Mouse (Mus musculus) cerebellum, postnatal 4 days (tissue): ENCODE measurements around the gene Foxl1.

Source experiments
- DNase-seq, 2 experiments: peaks; one replicate each; pipeline ENCODE4 v3.0.0; 2022; ENCODE audit warnings: low spot score in 2 of 2, mixed read lengths in 1 of 2

Gene Foxl1

GRCm38 (mm10) chr8:121127756-121128375 is at the start of gene Foxl1:
Gene Foxl1 (plus strand): TSS chr8:121127940.
- no peak for DNase-seq

GRCm38 (mm10) chr8:121078721-121079120 is 49.0 kb upstream of the Foxl1 start:
- no peak for DNase-seq

- DNase-seq: no peak
Measured at GRCm38 (mm10) chr8:121079201-121079600, 48.5 kb upstream of the Foxl1 start.

GRCm38 (mm10) chr8:121079944-121080343 is 47.8 kb upstream of the Foxl1 start:
- DNase-seq: no peak

GRCm38 (mm10) chr8:121080361-121081090 is 47.2 kb upstream of the Foxl1 start:
- no peak for DNase-seq

GRCm38 (mm10) chr8:121081398-121081797 is 46.3 kb upstream of the Foxl1 start:
- DNase-seq: no peak

- DNase-seq: no peak
Measured at GRCm38 (mm10) chr8:121082218-121083092, 45.3 kb upstream of the Foxl1 start.

GRCm38 (mm10) chr8:121083093-121083935 is 44.4 kb upstream of the Foxl1 start:
- DNase-seq: no peak

- DNase-seq: no peak
Measured at GRCm38 (mm10) chr8:121083936-121084209, 43.9 kb upstream of the Foxl1 start.

GRCm38 (mm10) chr8:121084210-121084951 is 43.4 kb upstream of the Foxl1 start, which contains the start of gene Foxf1:
Gene Foxf1 (plus strand): TSS chr8:121084386.
- DNase-seq: no peak

- DNase-seq: no peak
Measured at GRCm38 (mm10) chr8:121085011-121085410, 42.7 kb upstream of the Foxl1 start.

GRCm38 (mm10) chr8:121085561-121085960 is 42.2 kb upstream of the Foxl1 start:
- DNase-seq: no peak

- DNase-seq: no peak
Measured at GRCm38 (mm10) chr8:121086004-121086900, 41.5 kb upstream of the Foxl1 start.

GRCm38 (mm10) chr8:121088281-121088680 is 39.5 kb upstream of the Foxl1 start:
- DNase-seq: no peak

GRCm38 (mm10) chr8:121088871-121089630 is 38.7 kb upstream of the Foxl1 start:
- no peak for DNase-seq

GRCm38 (mm10) chr8:121089631-121090380 is 37.9 kb upstream of the Foxl1 start:
- DNase-seq: no peak

GRCm38 (mm10) chr8:121090716-121091115 is 37.0 kb upstream of the Foxl1 start:
- DNase-seq: no peak

- DNase-seq: no peak
Measured at GRCm38 (mm10) chr8:121092141-121092540, 35.6 kb upstream of the Foxl1 start.
